Mouse (Mus musculus) heart, embryonic 10.5 days (tissue): ENCODE measurements at regions not wholly inside any gene's neighbourhood (a gene's known extent, or its start where the extent isn't known, plus 50 kb on each side); places are given as distances from the start of the nearest gene placed in this dataset.

Experiments
- DNase-seq: peaks from one replicate; pipeline ENCODE4 v3.0.0-alpha.2; 2017; ENCODE audit warnings: low spot score
- H3K27ac ChIP-seq: fragments of 300-500 bp; sonication (generic); 2 replicates; pipeline ENCODE4 v1.5.1; 2016; ENCODE audit warnings: mild to moderate bottlenecking
- H3K27me3 ChIP-seq: fragments of 300-500 bp; sonication (generic); 2 replicates; pipeline ENCODE4 v1.6.1; 2016; ENCODE audit warnings: mild to moderate bottlenecking; ENCODE audit not compliant: poor library complexity, insufficient read depth, severe bottlenecking
- H3K36me3 ChIP-seq: fragments of 300-500 bp; sonication (generic); 2 replicates; pipeline ENCODE4 v1.6.1; 2016; ENCODE audit warnings: mild to moderate bottlenecking, moderate library complexity
- H3K4me1 ChIP-seq: fragments of 300-500 bp; sonication (generic); 2 replicates; pipeline ENCODE4 v1.6.1; 2016; ENCODE audit warnings: mild to moderate bottlenecking
- H3K4me3 ChIP-seq: fragments of 300-500 bp; sonication (generic); 2 replicates; pipeline ENCODE4 v1.5.1; 2016; ENCODE audit warnings: mild to moderate bottlenecking, moderate library complexity
- H3K9me3 ChIP-seq: fragments of 300-500 bp; sonication (generic); 2 replicates; pipeline ENCODE4 v1.6.1; 2016; ENCODE audit warnings: mild to moderate bottlenecking, moderate library complexity
- WGBS: fragments of 180-500 bp; shearing (Covaris S2); methylation state at CpG from one replicate; pipeline ENCODE4 v1.1.7; 2016; 5-methylcytosine and 5-hydroxymethylcytosine counted together

- H3K27me3 ChIP-seq: no peaks in the 10 kb centered on the region
- H3K4me3 ChIP-seq: no peak overlapping the region
- WGBS: 30% methylated on average over 2 of the region's 2 CpGs
- H3K36me3 ChIP-seq: no peaks in the 10 kb centered on the region
- H3K9me3 ChIP-seq: no peaks in the 10 kb centered on the region
- DNase-seq: no peak
- no peak overlapping the region for H3K27ac ChIP-seq
- no peaks in the 10 kb centered on the region for H3K4me1 ChIP-seq
Observed at GRCm38 (mm10) chr3:62801044-62801443, 196.1 kb upstream of the Gpr149 start.

GRCm38 (mm10) chr3:62786233-62786632 is 181.3 kb upstream of the Gpr149 start:
- H3K27ac ChIP-seq: no peak overlapping the region
- no peaks in the 10 kb centered on the region for H3K4me1 ChIP-seq
- no peak for DNase-seq
- no peaks in the 10 kb centered on the region for H3K27me3 ChIP-seq
- no peaks in the 10 kb centered on the region for H3K9me3 ChIP-seq
- no peak overlapping the region for H3K4me3 ChIP-seq
- WGBS: 48% methylated on average over 2 of the region's 2 CpGs
- no peaks in the 10 kb centered on the region for H3K36me3 ChIP-seq
